Mouse (Mus musculus) CD4-positive, CD25-positive, alpha-beta regulatory T cell, adult 2 months (primary cell): Measurements from ENCODE around the gene Ninj2.

Experiments used
- DNase-seq: peaks from one replicate; pipeline ENCODE4 v3.0.0-alpha.2; 2012; ENCODE audit warnings: low read depth, low spot score

The Ninj2 gene

GRCm38 (mm10) chr6:120196837-120197236 lies 103.7 kb downstream of the Ninj2 start:
- peak; percentile 85 for DNase-seq

- DNase-seq, result peak; percentile 89
Measured at GRCm38 (mm10) chr6:120197964-120198363, 104.8 kb downstream of the Ninj2 start.

- DNase-seq, result peak; percentile 56
Measured at GRCm38 (mm10) chr6:120199638-120200394, 106.7 kb downstream of the Ninj2 start.

- DNase-seq, result peak; percentile 34
Measured at GRCm38 (mm10) chr6:120201956-120202355, 108.8 kb downstream of the Ninj2 start.

GRCm38 (mm10) chr6:120202406-120202805 lies 109.3 kb downstream of the Ninj2 start:
- no peak for DNase-seq

GRCm38 (mm10) chr6:120206586-120206985 lies 113.4 kb downstream of the Ninj2 start:
- peak; percentile 88 for DNase-seq

GRCm38 (mm10) chr6:120211536-120211935 lies 118.4 kb downstream of the Ninj2 start:
- DNase-seq, result no peak

GRCm38 (mm10) chr6:120216702-120217101 lies 123.6 kb downstream of the Ninj2 start:
- no peak for DNase-seq

- no peak for DNase-seq
Measured at GRCm38 (mm10) chr6:120219281-120219680, 126.1 kb downstream of the Ninj2 start.

GRCm38 (mm10) chr6:120222669-120223068 lies 129.5 kb downstream of the Ninj2 start:
- peak; percentile 54 for DNase-seq

- no peak for DNase-seq
Measured at GRCm38 (mm10) chr6:120225355-120225754, 132.2 kb downstream of the Ninj2 start.

GRCm38 (mm10) chr6:120227068-120227467 lies 133.9 kb downstream of the Ninj2 start:
- DNase-seq, result no peak

- DNase-seq, result no peak
Measured at GRCm38 (mm10) chr6:120229806-120230205, 136.7 kb downstream of the Ninj2 start.

GRCm38 (mm10) chr6:120230441-120230840 lies 137.3 kb downstream of the Ninj2 start:
- no peak for DNase-seq

GRCm38 (mm10) chr6:120232885-120233284 lies 139.7 kb downstream of the Ninj2 start:
- no peak for DNase-seq

- no peak for DNase-seq
Measured at GRCm38 (mm10) chr6:120235874-120236273, 142.7 kb downstream of the Ninj2 start.

GRCm38 (mm10) chr6:120240461-120240860 lies 147.3 kb downstream of the Ninj2 start:
- no peak for DNase-seq

- DNase-seq, result no peak
Measured at GRCm38 (mm10) chr6:120241453-120241852, 148.3 kb downstream of the Ninj2 start.

GRCm38 (mm10) chr6:120242530-120242929 lies 149.4 kb downstream of the Ninj2 start:
- no peak for DNase-seq

- DNase-seq, result no peak
Measured at GRCm38 (mm10) chr6:120243250-120243649, 150.1 kb downstream of the Ninj2 start.

GRCm38 (mm10) chr6:120246676-120247075 lies 153.5 kb downstream of the Ninj2 start:
- DNase-seq, result no peak

- no peak for DNase-seq
Measured at GRCm38 (mm10) chr6:120249831-120250230, 156.7 kb downstream of the Ninj2 start.
